Mouse (Mus musculus) heart, embryonic 11.5 days (tissue): Measurements from ENCODE around the gene Prtg. TPM values are rescaled to one million over a fixed set of nuclear protein-coding genes. Genes with fewer than 3 reads are reported as not detected.

Experiments
- ATAC-seq: fragments of 200-750 bp; cut with Nextera tagmentation; replicated peaks from 2 replicates; pipeline ENCODE4 v1.8.0; 2017; ENCODE audit warnings: moderate library complexity; ENCODE audit not compliant: insufficient number of reproducible peaks, low FRiP score, low TSS enrichment
- H3K27ac ChIP-seq: fragments of 300-500 bp; sonication (generic); 2 replicates; pipeline ENCODE4 v1.5.1; 2014; ENCODE audit warnings: mild to moderate bottlenecking, low read depth, low read length
- H3K27me3 ChIP-seq: fragments of 300-500 bp; sonication (generic); 2 replicates; pipeline ENCODE4 v1.6.1; 2014; ENCODE audit warnings: mild to moderate bottlenecking, low read length, mixed read lengths; ENCODE audit not compliant: control insufficient read depth, insufficient read depth
- H3K36me3 ChIP-seq: fragments of 300-500 bp; sonication (generic); 2 replicates; pipeline ENCODE4 v1.6.1; 2014; ENCODE audit warnings: mild to moderate bottlenecking, low read length, moderate library complexity, mixed read lengths; ENCODE audit not compliant: control insufficient read depth, insufficient read depth
- H3K4me1 ChIP-seq: fragments of 300-500 bp; sonication (generic); 2 replicates; pipeline ENCODE4 v1.6.1; 2014; ENCODE audit warnings: low read length; ENCODE audit not compliant: control insufficient read depth, insufficient read depth
- H3K4me2 ChIP-seq: fragments of 300-500 bp; sonication (generic); 2 replicates; pipeline ENCODE4 v1.6.1; 2014; ENCODE audit warnings: mild to moderate bottlenecking, moderate library complexity
- H3K4me3 ChIP-seq: fragments of 300-500 bp; sonication (generic); 2 replicates; pipeline ENCODE4 v1.5.1; 2014; ENCODE audit warnings: low read depth, low read length
- H3K9ac ChIP-seq: fragments of 300-500 bp; sonication (generic); 2 replicates; pipeline ENCODE4 v1.6.1; 2014; ENCODE audit warnings: mild to moderate bottlenecking, low read depth, low read length, moderate library complexity
- H3K9me3 ChIP-seq: fragments of 300-500 bp; sonication (generic); replicated peaks from 2 replicates; pipeline ENCODE4 v1.6.1; 2016; ENCODE audit warnings: low read length; ENCODE audit not compliant: control insufficient read depth
- WGBS: fragments of 180-500 bp; shearing (Covaris S2); extraction: QIAGEN DNeasy Blood & Tissue Kit; methylation state at CpG from one replicate; pipeline ENCODE4 v1.1.7; 2014; ENCODE audit not compliant: insufficient replicate concordance; 5-methylcytosine and 5-hydroxymethylcytosine counted together
- polyA plus RNA-seq: library from polyadenylated mRNA; unstranded; fragments of >200 nt; fragmentation: Nextera tagmentation; extraction: Ambion mirVana; gene quantifications from 2 replicates; pipeline ENCODE4 v1.2.1, GENCODE M21; 2014

The Prtg gene
- polyA plus RNA-seq, 1 experiment from 2014 or later, result 3.2 TPM

DNA sequence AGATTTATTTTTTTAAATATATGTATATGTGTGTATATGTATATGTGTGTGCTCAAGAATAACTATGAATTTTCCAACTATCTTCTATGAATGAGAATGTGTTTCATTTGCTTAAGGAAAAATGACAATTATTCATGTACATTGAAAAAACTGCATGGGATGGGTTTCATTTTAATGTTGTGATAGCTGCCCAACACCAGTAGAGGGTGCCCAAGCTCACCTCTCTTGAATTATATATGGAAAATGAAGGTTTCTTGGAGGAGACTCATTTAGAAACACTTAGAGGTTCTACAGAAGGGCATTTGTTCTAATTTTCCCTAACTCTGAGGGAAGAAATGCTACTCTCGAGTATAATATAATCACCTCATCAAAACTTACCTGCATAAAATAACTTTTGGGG, 83.1 kb downstream of the Prtg start:
- no peak for ATAC-seq
- H3K4me3 ChIP-seq, result no peak overlapping the region
- WGBS, result 79% methylated on average over 1 of the region's 1 CpGs
- no peak overlapping the region for H3K27ac ChIP-seq
- H3K4me2 ChIP-seq, result no peak overlapping the region
- no peak overlapping the region for H3K9ac ChIP-seq
- H3K27me3 ChIP-seq, result no peaks in the 10 kb centered on the region
- peaks cover 14% of the 10 kb centered on the region; the same call in 1 of the 2 replicates for H3K36me3 ChIP-seq
- no peaks in the 10 kb centered on the region for H3K4me1 ChIP-seq
- H3K9me3 ChIP-seq, result no peaks in the 10 kb centered on the region

DNA sequence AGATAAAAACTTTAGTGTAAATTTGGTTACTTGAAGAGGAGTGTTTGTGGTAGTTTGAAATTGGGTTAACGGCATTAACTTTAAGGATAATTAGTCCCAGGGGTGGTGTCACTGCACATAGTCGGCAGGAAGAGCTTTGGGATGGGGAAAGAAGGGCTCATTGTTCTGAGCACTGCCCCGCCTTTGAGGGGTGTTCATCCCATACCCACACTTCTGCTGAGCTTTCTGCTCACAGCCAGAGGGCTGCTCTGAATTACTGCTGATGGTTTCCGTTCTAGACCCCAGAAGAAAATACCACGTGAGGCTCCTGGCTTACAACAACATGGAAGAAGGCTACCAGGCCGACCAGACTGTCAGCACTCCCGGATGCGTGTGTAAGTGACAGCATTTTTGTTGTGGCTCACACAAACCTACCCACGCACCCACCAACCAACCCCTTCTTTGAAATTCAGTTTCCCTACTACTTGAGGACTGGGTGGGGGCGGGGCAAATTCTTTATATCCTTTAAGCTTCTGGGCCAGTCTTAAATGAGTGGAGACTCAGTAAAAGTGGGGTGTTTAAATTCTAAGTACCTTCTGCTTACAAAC, 83.9 kb downstream of the Prtg start:
- Histone ChIP-seq H3K9me3 (no peaks in the 10 kb centered on the region), H3K36me3 (peaks cover 18% of the 10 kb centered on the region; the same call in 1 of the 2 replicates), H3K4me1 (no peaks in the 10 kb centered on the region), H3K27me3 (no peaks in the 10 kb centered on the region), H3K9ac (no peak overlapping the region), H3K27ac (no peak overlapping the region), H3K4me3 (no peak overlapping the region), H3K4me2 (no peak overlapping the region)
- 73% methylated on average over 10 of the region's 10 CpGs for WGBS
- ATAC-seq, result no peak

DNA sequence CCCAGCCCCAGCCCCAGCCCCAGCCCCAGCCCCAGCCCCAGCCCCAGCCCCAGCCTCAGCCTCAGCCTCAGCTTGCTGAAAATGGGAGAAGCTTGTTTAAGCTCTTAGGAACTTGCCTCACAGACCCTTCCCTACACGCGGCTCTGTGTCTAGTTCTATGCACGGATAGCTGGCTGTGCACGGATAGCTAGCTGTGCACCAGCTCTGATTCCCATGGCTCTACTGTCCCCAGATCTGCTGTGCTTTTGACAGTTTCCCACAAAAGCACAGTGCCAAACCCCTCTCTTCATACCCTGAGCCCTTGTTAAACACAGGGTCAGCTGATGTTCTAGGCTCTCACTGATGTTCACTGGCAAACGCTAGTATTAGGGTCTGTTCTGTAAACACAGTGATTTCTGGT, 86.1 kb downstream of the Prtg start:
- 94% methylated on average over 5 of the region's 5 CpGs for WGBS

DNA sequence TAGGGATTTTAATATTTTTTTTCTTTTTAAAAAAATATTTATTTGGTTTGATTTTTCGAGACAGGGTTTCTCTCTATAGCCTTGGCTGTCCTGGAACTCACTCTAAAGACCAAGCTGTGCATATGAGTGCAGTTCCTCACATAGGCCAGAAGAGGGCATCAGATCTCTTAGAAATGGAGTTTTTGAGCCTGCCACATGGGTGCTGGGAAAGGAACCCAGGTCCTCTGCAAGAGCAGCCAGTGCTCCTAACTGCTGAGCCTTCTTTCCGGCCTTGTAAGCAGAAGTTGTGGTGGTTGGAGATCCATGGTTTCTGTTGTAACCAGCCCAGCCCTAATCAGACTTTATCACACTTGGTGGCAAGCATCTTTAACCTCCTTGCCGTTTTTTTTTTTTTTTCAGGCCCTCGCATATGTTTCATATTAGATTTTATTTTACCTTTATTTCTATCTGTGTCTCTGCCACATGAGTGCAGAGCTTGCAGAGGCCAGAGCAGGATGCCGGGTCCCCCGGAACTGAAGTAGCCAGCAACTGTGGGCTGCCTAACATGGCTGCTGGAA, 88.2 kb downstream of the Prtg start:
- H3K27me3 ChIP-seq, result no peaks in the 10 kb centered on the region
- no peak for ATAC-seq
- H3K36me3 ChIP-seq, result peaks cover 18% of the 10 kb centered on the region; the same call in 1 of the 2 replicates
- WGBS, result 90% methylated on average over 6 of the region's 6 CpGs
- no peak overlapping the region for H3K4me2 ChIP-seq
- H3K9me3 ChIP-seq, result no peaks in the 10 kb centered on the region
- H3K4me3 ChIP-seq, result no peak overlapping the region
- no peak overlapping the region for H3K9ac ChIP-seq
- H3K27ac ChIP-seq, result no peak overlapping the region
- no peaks in the 10 kb centered on the region for H3K4me1 ChIP-seq

More for the DNA sequence above, 86.1 kb downstream of the Prtg start:
- Histone ChIP-seq H3K36me3 (peaks cover 18% of the 10 kb centered on the region; the same call in 1 of the 2 replicates), H3K4me1 (no peaks in the 10 kb centered on the region), H3K9ac (no peak overlapping the region), H3K4me3 (no peak overlapping the region), H3K27me3 (no peaks in the 10 kb centered on the region), H3K4me2 (no peak overlapping the region), H3K27ac (no peak overlapping the region), H3K9me3 (no peaks in the 10 kb centered on the region)
- no peak for ATAC-seq

DNA sequence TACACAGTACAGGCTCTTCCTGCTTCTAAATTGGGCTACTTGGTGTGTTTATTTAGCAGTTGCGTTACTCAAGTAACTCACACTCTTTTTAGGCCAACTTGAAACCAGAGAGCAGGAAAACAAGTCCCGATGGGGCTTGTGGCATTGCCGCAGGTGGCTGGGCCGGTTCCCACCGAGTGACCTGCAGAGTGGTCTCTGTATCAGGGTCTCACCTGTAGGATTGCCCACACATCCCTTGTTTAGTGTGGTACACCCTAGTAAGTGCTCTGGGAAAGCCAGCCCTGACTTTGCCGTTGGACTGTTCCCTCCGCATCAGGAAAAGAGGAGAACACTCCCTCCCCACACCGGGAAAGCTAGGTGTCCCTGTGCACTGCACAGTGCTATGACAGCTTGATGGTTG, 95.4 kb downstream of the Prtg start:
- no peak overlapping the region for H3K4me2 ChIP-seq
- ATAC-seq, result no peak
- H3K27ac ChIP-seq, result no peak overlapping the region
- WGBS, result 72% methylated on average over 8 of the region's 8 CpGs
- H3K9ac ChIP-seq, result no peak overlapping the region
- H3K36me3 ChIP-seq, result peaks cover 8% of the 10 kb centered on the region
- no peak overlapping the region for H3K4me3 ChIP-seq
- peaks cover 13% of the 10 kb centered on the region for H3K4me1 ChIP-seq
- no peaks in the 10 kb centered on the region for H3K27me3 ChIP-seq
- H3K9me3 ChIP-seq, result no peaks in the 10 kb centered on the region

DNA sequence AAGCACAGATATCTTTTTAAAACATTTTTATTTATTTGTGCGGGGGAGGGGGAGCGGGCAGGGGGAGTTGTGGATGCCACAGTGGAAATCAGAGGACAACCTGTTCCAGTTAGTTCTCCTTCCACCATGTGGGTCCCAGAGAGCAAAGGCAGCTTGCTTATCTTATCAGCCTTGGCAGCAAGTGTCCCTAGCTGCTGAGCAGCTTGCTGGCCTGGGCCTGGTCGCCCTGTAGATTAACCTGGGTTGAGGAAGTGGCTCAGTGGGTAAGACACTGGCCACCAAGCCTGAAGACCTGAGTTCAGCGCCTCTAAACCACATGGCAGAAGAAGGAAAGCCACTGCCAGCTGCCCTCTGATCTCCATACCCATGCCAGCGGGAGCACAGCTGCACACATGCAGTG, 95.9 kb downstream of the Prtg start:
- Histone ChIP-seq H3K4me1 (peaks cover 13% of the 10 kb centered on the region), H3K4me3 (no peak overlapping the region), H3K27ac (0 out of 2 replicates have a peak overlapping the region, but pooled peaks have one; percentile 15), H3K4me2 (no peak overlapping the region), H3K36me3 (peaks cover 8% of the 10 kb centered on the region), H3K27me3 (no peaks in the 10 kb centered on the region), H3K9ac (no peak overlapping the region), H3K9me3 (no peaks in the 10 kb centered on the region)
- no peak for ATAC-seq
- WGBS, result 64% methylated on average over 5 of the region's 5 CpGs

DNA sequence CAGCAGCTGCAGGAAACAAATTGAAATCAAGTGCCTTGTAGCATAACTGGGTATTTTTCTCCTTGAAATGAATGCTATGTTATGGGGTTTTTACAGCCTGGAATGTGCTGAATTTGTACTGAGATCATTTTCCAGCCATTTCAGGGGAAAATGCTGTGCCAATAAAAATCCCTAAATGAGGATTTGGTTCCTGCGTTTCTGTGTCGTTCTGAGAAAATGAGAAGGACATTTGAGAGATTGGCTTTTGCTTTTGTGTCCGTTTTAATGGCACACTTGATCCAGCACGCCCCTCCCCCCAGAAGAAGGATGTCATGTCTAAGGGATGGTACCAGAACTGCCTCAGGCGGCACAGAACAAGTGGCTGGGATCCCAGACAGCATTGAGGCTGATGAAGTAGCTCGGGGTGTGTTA, 100.0 kb downstream of the Prtg start:
- Histone ChIP-seq H3K36me3 (peaks cover 8% of the 10 kb centered on the region), H3K27ac (no peak overlapping the region)

DNA sequence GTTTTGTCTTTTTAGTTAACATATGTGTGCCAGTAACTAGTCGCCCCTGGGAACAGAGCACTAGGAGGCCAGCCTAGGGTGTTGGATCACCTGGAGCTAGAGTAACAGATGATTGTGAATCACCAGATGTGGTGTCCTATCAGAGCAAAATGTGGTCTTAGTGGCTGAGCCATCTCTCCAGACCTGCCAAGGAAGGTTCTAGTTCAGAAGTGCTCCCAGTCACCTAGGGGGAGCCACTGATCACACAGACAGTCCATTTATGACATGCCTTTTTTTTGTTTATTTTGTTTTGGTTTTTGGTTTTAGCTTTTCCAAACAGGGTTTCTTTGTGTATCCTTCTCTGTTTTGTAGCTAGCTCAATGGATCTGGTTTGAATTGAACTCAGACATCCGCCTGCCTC, 104.7 kb downstream of the Prtg start:
- H3K4me2 ChIP-seq, result no peak overlapping the region
- H3K4me3 ChIP-seq, result no peak overlapping the region
- no peaks in the 10 kb centered on the region for H3K9me3 ChIP-seq
- H3K27ac ChIP-seq, result no peak overlapping the region
- 83% methylated on average over 2 of the region's 2 CpGs for WGBS
- H3K36me3 ChIP-seq, result 0 out of 2 replicates have a peak, but pooled peaks cover 4% of the 10 kb centered on the region
- ATAC-seq, result no peak
- H3K27me3 ChIP-seq, result no peaks in the 10 kb centered on the region
- H3K9ac ChIP-seq, result no peak overlapping the region
- no peaks in the 10 kb centered on the region for H3K4me1 ChIP-seq

More for the DNA sequence above, 100.0 kb downstream of the Prtg start:
- H3K4me1 ChIP-seq, result peaks cover 13% of the 10 kb centered on the region
- 80% methylated on average over 6 of the region's 6 CpGs for WGBS
- no peak overlapping the region for H3K9ac ChIP-seq
- H3K4me3 ChIP-seq, result no peak overlapping the region
- H3K4me2 ChIP-seq, result no peak overlapping the region
- ATAC-seq, result no peak
- no peaks in the 10 kb centered on the region for H3K9me3 ChIP-seq
- no peaks in the 10 kb centered on the region for H3K27me3 ChIP-seq

DNA sequence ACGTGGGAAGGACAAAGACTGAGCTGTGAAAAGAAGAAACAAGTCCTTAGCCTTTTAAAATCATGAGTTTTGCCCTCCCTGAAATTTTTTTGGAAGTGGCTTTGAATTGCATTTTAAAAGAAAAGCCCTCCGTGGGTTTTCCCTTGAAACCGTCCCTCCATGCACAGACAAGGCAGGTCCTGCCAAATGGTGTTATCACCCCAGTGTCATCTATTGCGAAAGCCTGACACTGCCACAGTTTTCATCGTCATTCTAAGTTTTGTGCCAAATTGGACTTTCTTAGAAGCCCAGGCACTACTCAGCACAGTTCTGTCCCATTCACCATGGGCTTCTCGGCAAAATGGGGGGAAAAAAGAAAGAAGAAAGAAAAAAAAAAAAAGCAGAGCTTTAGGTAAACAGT, 106.9 kb downstream of the Prtg start:
- H3K4me3 ChIP-seq, result no peak overlapping the region
- no peaks in the 10 kb centered on the region for H3K9me3 ChIP-seq
- 72% methylated on average over 6 of the region's 6 CpGs for WGBS
- ATAC-seq, result no peak
- no peak overlapping the region for H3K27ac ChIP-seq
- 0 out of 2 replicates have a peak, but pooled peaks cover 4% of the 10 kb centered on the region for H3K36me3 ChIP-seq
- no peak overlapping the region for H3K9ac ChIP-seq
- H3K4me1 ChIP-seq, result no peaks in the 10 kb centered on the region
- no peak overlapping the region for H3K4me2 ChIP-seq
- H3K27me3 ChIP-seq, result no peaks in the 10 kb centered on the region
